Mouse (Mus musculus): ENCODE results near the gene Pea15a. TPM values are rescaled to one million over a fixed set of nuclear protein-coding genes. Genes with fewer than 3 reads are reported as not detected.

Pea15a gene
- polyA plus RNA-seq, 1 experiment, result not detected

DNA sequence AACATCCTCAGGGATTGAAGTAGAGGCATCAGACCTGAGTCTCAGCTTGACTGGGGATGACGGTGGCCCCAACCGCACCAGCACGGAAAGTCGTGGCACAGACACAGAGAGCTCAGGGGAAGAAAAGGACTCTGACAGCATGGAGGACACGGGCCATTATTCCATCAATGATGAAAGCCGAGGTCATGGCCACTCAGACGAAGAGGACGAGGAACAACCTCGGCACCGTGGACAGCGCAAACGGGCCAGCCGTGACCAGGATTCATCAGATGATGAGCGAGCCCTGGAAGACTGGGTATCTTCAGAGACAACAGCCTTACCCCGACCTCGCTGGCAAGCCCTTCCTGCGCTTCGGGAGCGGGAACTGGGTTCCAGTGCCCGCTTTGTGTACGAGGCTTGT lies 34.2 kb downstream of the Pea15a start:
- Histone ChIP-seq H3K27ac (ENCODE audit: insufficient read depth, low read depth, low read length) (no peak overlapping the region), H3K4me3 (ENCODE audit: insufficient read depth, low read depth, low read length) (no peak overlapping the region), H3K4me1 (ENCODE audit: control insufficient read depth, insufficient read depth, low read length) (peaks cover 15% of the 10 kb centered on the region)
- WGBS, result 93% methylated on average over 21 of the region's 21 CpGs
- no peak for TF ChIP-seq POLR2A (IDR thresholded peaks at IDR 0.05; ENCODE audit: insufficient read depth, low read depth, low read length)
- TF ChIP-seq CTCF (IDR thresholded peaks at IDR 0.05; ENCODE audit: insufficient read depth, low read depth, low read length), result no peak

DNA sequence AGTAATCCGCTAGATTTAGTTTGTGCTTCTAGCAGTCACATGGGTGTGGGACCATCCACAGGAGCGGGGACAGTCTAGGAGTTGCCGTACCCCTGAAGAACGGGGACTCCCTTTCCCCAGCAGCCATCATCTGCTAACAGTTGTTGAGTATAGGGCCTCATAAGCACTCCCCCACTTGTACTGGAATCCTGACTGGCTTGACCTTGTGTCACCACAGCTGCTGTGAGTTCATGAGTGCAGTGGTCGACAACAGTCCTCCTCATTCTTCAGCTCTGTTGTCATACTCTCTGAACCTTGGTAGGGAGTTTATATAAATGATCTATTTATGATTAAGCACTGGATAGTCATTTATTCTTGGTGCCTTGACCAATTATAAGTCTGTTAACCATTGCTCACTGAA lies 36.8 kb downstream of the Pea15a start:
- H3K4me3 ChIP-seq (ENCODE audit: insufficient read depth, low read depth, low read length), result no peak overlapping the region
- TF ChIP-seq CTCF (IDR thresholded peaks at IDR 0.05; ENCODE audit: insufficient read depth, low read depth, low read length), result no peak
- no peak for TF ChIP-seq POLR2A (IDR thresholded peaks at IDR 0.05; ENCODE audit: insufficient read depth, low read depth, low read length)
- WGBS, result 97% methylated on average over 5 of the region's 5 CpGs

DNA sequence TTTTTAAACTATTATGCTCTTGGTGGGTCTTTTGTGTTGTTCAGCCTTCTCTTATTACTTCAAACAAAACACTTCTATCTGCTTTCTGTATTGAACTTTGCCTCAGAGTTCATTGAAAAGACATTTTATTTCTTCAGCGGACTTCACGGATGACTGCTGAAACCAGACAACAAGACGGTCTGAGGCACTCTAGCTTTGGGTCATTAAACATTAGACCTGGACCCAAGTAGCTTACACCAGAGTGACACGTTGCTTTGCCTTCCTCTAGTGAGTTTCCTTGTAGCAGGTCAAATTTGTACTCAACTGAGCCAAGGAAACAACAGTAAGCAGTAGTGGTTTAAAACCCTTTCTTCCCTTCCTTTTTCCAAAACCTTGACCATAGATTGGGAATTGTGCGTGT lies 38.7 kb downstream of the Pea15a start:
- 72% methylated on average over 5 of the region's 5 CpGs for WGBS
- no peak overlapping the region for H3K4me3 ChIP-seq (ENCODE audit: insufficient read depth, low read depth, low read length)
- H3K27ac ChIP-seq (ENCODE audit: insufficient read depth, low read depth, low read length), result no peak overlapping the region
- peaks cover 7% of the 10 kb centered on the region; the same call in 1 of the 2 replicates for H3K4me1 ChIP-seq (ENCODE audit: control insufficient read depth, insufficient read depth, low read length)
- TF ChIP-seq CTCF (IDR thresholded peaks at IDR 0.05; ENCODE audit: insufficient read depth, low read depth, low read length) (no peak), POLR2A (IDR thresholded peaks at IDR 0.05; ENCODE audit: insufficient read depth, low read depth, low read length) (no peak)

More for the DNA sequence above, 36.8 kb downstream of the Pea15a start:
- Histone ChIP-seq H3K4me1 (ENCODE audit: control insufficient read depth, insufficient read depth, low read length) (peaks cover 13% of the 10 kb centered on the region), H3K27ac (ENCODE audit: insufficient read depth, low read depth, low read length) (no peak overlapping the region)

DNA sequence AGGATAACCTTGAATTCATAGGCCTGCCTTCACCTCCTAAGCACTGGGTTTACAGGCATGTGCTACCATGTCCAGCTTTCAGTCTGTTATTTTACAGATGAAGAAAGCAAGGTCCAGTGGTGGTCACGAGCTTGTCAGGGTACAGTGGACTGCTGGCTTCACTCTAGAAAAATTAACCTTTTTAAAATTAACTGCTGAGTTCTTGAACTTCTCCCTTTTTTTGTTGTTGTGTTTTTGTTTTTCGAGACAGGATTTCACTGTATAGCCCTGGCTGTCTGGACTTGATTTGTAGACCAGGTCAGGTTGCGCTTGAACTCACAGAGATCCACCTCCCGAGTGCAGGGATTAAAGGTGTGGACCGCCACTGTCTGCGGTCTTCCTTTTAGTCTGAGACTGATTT lies 43.6 kb downstream of the Pea15a start:
- WGBS, result 90% methylated on average over 6 of the region's 6 CpGs

DNA sequence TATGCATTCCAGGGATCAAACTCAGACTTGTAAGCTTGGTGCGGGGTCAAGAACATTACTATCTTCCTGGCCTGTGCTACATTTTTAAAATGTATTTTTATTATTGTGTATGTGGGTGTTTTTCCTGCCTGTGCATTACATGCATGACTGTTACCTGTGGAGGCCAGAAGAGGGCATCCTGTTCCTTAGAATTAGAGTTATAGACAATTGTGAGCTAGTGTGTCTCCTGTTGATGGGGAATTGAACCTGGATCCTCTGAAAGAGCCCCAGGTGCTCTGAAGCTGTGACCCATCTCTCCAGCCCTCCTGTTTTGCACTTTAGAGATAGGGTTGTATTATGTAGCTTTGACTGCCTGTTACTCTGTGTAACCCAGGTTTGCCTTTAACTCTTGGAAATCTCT lies 44.6 kb downstream of the Pea15a start:
- 95% methylated on average over 1 of the region's 1 CpGs for WGBS
- H3K4me1 ChIP-seq (ENCODE audit: control insufficient read depth, insufficient read depth, low read length), result no peaks in the 10 kb centered on the region
- no peak overlapping the region for H3K4me3 ChIP-seq (ENCODE audit: insufficient read depth, low read depth, low read length)
- no peak overlapping the region for H3K27ac ChIP-seq (ENCODE audit: insufficient read depth, low read depth, low read length)
- TF ChIP-seq POLR2A (IDR thresholded peaks at IDR 0.05; ENCODE audit: insufficient read depth, low read depth, low read length) (no peak), CTCF (IDR thresholded peaks at IDR 0.05; ENCODE audit: insufficient read depth, low read depth, low read length) (no peak)

More for the DNA sequence above, 43.6 kb downstream of the Pea15a start:
- Histone ChIP-seq H3K27ac (ENCODE audit: insufficient read depth, low read depth, low read length) (no peak overlapping the region), H3K4me3 (ENCODE audit: insufficient read depth, low read depth, low read length) (no peak overlapping the region), H3K4me1 (ENCODE audit: control insufficient read depth, insufficient read depth, low read length) (no peaks in the 10 kb centered on the region)
- TF ChIP-seq CTCF (IDR thresholded peaks at IDR 0.05; ENCODE audit: insufficient read depth, low read depth, low read length) (no peak), POLR2A (IDR thresholded peaks at IDR 0.05; ENCODE audit: insufficient read depth, low read depth, low read length) (no peak)

DNA sequence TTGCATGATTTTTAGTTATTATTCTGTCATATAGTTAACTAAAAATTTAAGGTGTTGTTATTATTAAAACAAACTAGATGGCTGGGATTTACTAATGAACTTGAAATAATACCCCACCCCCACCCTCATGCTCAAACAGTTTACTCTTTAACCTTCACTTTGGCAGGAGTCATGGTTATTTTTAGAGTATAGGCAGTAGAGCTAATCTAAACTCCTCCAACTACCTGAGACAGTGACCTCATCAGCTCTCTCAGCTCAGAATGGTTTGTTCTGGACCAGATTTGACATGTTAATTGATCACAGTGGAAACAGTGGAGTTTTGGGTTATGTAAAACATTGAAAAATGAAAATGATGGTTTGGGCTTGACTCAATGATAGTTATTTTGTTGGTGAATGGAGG lies 46.1 kb downstream of the Pea15a start:
- TF ChIP-seq POLR2A (IDR thresholded peaks at IDR 0.05; ENCODE audit: insufficient read depth, low read depth, low read length), result no peak
- no peak for TF ChIP-seq CTCF (IDR thresholded peaks at IDR 0.05; ENCODE audit: insufficient read depth, low read depth, low read length)
- H3K27ac ChIP-seq (ENCODE audit: insufficient read depth, low read depth, low read length), result no peak overlapping the region
- no peak overlapping the region for H3K4me3 ChIP-seq (ENCODE audit: insufficient read depth, low read depth, low read length)
- no peaks in the 10 kb centered on the region for H3K4me1 ChIP-seq (ENCODE audit: control insufficient read depth, insufficient read depth, low read length)

DNA sequence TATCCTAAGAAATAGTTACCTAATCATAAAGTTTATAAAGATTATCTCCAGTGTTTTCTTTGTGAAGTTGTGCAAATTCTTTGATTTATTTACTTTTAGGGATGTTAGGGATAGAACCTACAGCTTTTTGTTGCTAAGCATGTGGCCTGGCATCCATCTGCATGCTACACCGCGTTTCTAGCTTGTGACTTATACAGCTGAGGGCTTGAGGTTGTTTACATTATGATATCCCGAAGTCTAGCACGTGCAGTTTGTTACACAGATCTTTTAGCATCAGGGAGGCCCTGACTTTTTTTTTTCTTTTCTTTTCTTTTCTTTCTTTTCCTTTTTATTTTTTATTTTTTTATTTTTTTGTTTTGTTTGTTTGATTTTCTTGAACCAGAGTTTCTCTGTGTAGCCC lies 46.6 kb downstream of the Pea15a start:
- H3K4me3 ChIP-seq (ENCODE audit: insufficient read depth, low read depth, low read length), result no peak overlapping the region
- no peaks in the 10 kb centered on the region for H3K4me1 ChIP-seq (ENCODE audit: control insufficient read depth, insufficient read depth, low read length)
- H3K27ac ChIP-seq (ENCODE audit: insufficient read depth, low read depth, low read length), result no peak overlapping the region
- whole genome bisulfite sequencing, result 62% methylated on average over 4 of the region's 4 CpGs
- no peak for TF ChIP-seq CTCF (IDR thresholded peaks at IDR 0.05; ENCODE audit: insufficient read depth, low read depth, low read length)
- no peak for TF ChIP-seq POLR2A (IDR thresholded peaks at IDR 0.05; ENCODE audit: insufficient read depth, low read depth, low read length)

DNA sequence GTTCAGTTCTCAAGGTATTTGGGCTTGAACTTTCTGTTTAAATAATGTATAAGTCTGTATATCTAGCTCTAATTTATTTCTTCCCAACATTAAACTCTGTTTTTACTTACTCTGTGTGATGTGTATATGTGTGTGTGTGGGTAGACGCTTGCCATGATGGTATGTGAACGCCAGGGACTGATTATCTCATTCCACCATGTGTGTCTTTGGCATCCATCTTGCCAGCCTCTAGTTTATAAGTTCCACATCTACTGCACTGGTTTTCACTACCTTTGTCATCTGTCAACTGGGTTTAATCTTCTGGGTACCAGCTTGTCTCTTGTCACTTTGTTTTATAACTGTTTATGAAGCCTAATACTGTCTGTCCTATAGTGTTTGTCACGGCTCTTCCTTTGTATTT lies 51.1 kb downstream of the Pea15a start:
- WGBS, result 87% methylated on average over 3 of the region's 3 CpGs
- TF ChIP-seq CTCF (IDR thresholded peaks at IDR 0.05; ENCODE audit: insufficient read depth, low read depth, low read length) (no peak), POLR2A (IDR thresholded peaks at IDR 0.05; ENCODE audit: insufficient read depth, low read depth, low read length) (no peak)
- H3K4me1 ChIP-seq (ENCODE audit: control insufficient read depth, insufficient read depth, low read length), result no peaks in the 10 kb centered on the region
- H3K27ac ChIP-seq (ENCODE audit: insufficient read depth, low read depth, low read length), result no peak overlapping the region
- H3K4me3 ChIP-seq (ENCODE audit: insufficient read depth, low read depth, low read length), result no peak overlapping the region

DNA sequence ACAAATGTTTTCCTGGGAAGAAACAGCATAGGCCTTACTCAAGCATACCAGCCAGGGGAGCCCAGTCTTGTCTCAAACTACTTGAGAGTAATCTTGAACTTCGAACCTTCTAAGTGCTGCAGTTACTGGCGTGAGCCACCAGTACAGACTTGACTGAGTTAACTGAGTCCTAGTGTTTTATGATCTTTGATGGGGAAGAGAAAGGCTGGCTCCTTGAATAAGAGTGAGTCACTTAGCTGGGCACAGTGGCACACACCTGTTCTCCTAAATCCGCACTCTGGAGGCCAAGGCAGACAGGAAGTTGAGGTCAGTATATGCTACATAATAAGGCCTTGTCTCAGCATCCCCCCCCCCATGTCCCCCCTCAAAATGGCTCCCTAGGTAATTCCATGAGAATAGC lies 52.1 kb downstream of the Pea15a start:
- 93% methylated on average over 3 of the region's 3 CpGs for WGBS
- Histone ChIP-seq H3K27ac (ENCODE audit: insufficient read depth, low read depth, low read length) (no peak overlapping the region), H3K4me3 (ENCODE audit: insufficient read depth, low read depth, low read length) (no peak overlapping the region), H3K4me1 (ENCODE audit: control insufficient read depth, insufficient read depth, low read length) (no peaks in the 10 kb centered on the region)
- no peak for TF ChIP-seq CTCF (IDR thresholded peaks at IDR 0.05; ENCODE audit: insufficient read depth, low read depth, low read length)
- no peak for TF ChIP-seq POLR2A (IDR thresholded peaks at IDR 0.05; ENCODE audit: insufficient read depth, low read depth, low read length)

Data from olfactory bulb, adult 2 months (tissue).